Mouse (Mus musculus) kidney, adult 2 months (tissue): Measurements from ENCODE around the gene Sim1.

ENCODE experiments used
- CTCF ChIP-seq: fragments of 200-500 bp; conservative IDR thresholded peaks from 2 replicates; pipeline ENCODE4 v1.5.1; 2011; ENCODE audit warnings: low read depth, mild to moderate bottlenecking, control low read depth, low read length, moderate library complexity, mixed read lengths; ENCODE audit not compliant: insufficient read depth, insufficient read length
- POLR2A ChIP-seq: fragments of 200-500 bp; IDR thresholded peaks from one replicate; pipeline ENCODE4 v1.6.1; 2011; ENCODE audit warnings: low read depth, low read length, control low read depth

DNA sequence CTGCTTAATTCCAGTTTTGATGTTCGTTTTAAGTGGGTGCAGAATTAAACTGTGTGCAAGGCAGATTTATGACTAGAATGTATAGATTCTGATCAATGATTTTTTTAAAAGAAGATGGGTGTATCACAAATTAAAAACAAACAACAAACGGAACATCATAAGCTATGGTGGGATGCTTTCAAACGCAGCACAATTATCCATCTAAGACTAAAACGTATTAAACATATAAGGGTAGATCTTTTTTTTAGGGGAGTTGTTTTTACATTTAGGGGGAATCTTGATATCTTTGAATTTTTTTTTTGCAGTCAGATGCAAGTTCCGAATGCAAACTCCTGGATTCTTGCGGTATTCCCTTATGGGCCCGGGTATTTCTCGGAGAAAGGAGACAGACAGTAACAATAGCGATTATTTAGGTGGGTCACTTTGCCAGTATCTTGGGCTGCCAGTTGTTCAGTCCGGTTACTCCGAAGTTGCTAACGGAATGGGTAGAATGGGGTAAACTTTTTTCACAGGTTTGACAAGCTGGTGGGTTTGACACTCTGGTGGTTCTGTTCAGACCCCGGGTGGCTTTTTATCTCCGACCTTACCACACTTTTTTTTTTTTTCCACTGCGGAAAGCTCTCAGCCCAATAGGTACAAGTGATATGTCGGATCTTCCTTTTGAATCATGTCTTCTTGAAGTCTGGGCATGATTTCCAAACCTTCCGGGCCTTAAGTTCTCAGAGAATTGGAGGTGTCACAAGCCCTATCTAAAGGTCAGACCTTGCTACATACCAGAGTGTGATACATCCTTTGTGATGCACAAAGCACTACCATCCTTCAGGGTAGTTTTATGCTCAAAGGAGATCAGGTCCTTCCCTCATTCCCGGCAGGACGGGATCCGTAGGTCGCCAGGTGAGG lies 5.5 kb downstream of the Sim1 start:
- TF ChIP-seq CTCF, result no peak
- TF ChIP-seq POLR2A, result no peak
